Mouse (Mus musculus) forebrain, embryonic 10.5 days (tissue): ENCODE results near the gene P2rx3. TPM values are rescaled to one million over a fixed set of nuclear protein-coding genes. Genes with fewer than 3 reads are reported as not detected.

Source experiments
- DNase-seq: peaks from one replicate; pipeline ENCODE4 v3.0.0-alpha.2; 2017; ENCODE audit warnings: low spot score; ENCODE audit errors: extremely low spot score
- H3K27ac ChIP-seq: fragments of 300-500 bp; sonication (generic); 2 replicates; pipeline ENCODE4 v1.5.1; 2016; ENCODE audit warnings: mild to moderate bottlenecking
- H3K27me3 ChIP-seq: fragments of 300-500 bp; sonication (generic); 2 replicates; pipeline ENCODE4 v1.6.1; 2016; ENCODE audit warnings: mild to moderate bottlenecking; ENCODE audit not compliant: poor library complexity, severe bottlenecking
- H3K36me3 ChIP-seq: fragments of 300-500 bp; sonication (generic); replicated peaks from 2 replicates; pipeline ENCODE4 v1.6.1; 2016; ENCODE audit warnings: mild to moderate bottlenecking, moderate library complexity
- H3K4me1 ChIP-seq: fragments of 300-500 bp; sonication (generic); 2 replicates; pipeline ENCODE4 v1.6.1; 2016
- H3K4me3 ChIP-seq: fragments of 300-500 bp; sonication (generic); 2 replicates; pipeline ENCODE4 v1.5.1; 2016; ENCODE audit warnings: mild to moderate bottlenecking, moderate library complexity
- H3K9me3 ChIP-seq: fragments of 300-500 bp; sonication (generic); 2 replicates; pipeline ENCODE4 v1.6.1; 2016; ENCODE audit warnings: mild to moderate bottlenecking, moderate library complexity
- WGBS: fragments of 180-500 bp; shearing (Covaris S2); methylation state at CpG from one replicate; pipeline ENCODE4 v1.1.7; 2016; 5-methylcytosine and 5-hydroxymethylcytosine counted together
- polyA plus RNA-seq: library from polyadenylated mRNA; unstranded; fragments of >200 nt; fragmentation: Nextera tagmentation; extraction: Ambion mirVana; gene quantifications from 2 replicates; pipeline ENCODE4 v1.2.1, GENCODE M21; 2016

P2rx3 gene
- polyA plus RNA-seq, 1 experiment from 2014 or later: 3.6 TPM

GRCm38 (mm10) chr2:85004341-85004740, 32.9 kb downstream of the P2rx3 start:
- H3K27ac ChIP-seq: no peak overlapping the region
- no peak overlapping the region for H3K4me3 ChIP-seq
- WGBS: 83% methylated on average over 4 of the region's 4 CpGs
- H3K27me3 ChIP-seq: no peaks in the 10 kb centered on the region
- no peaks in the 10 kb centered on the region for H3K9me3 ChIP-seq
- DNase-seq: no peak
- peaks cover 18% of the 10 kb centered on the region for H3K4me1 ChIP-seq
- H3K36me3 ChIP-seq: no peaks in the 10 kb centered on the region

- 86% methylated on average over 8 of the region's 8 CpGs for WGBS
- no peaks in the 10 kb centered on the region for H3K9me3 ChIP-seq
Measured at GRCm38 (mm10) chr2:85002575-85002974, 34.7 kb downstream of the P2rx3 start.

GRCm38 (mm10) chr2:85001497-85001896, 35.8 kb downstream of the P2rx3 start:
- Histone ChIP-seq H3K9me3 (no peaks in the 10 kb centered on the region), H3K4me1 (peaks cover 18% of the 10 kb centered on the region), H3K27me3 (no peaks in the 10 kb centered on the region), H3K4me3 (no peak overlapping the region), H3K27ac (no peak overlapping the region), H3K36me3 (no peaks in the 10 kb centered on the region)
- 80% methylated on average over 13 of the region's 13 CpGs for WGBS
- no peak for DNase-seq

More at GRCm38 (mm10) chr2:85002575-85002974, 34.7 kb downstream of the P2rx3 start:
- Histone ChIP-seq H3K36me3 (no peaks in the 10 kb centered on the region), H3K4me1 (peaks cover 18% of the 10 kb centered on the region), H3K27me3 (no peaks in the 10 kb centered on the region), H3K4me3 (no peak overlapping the region), H3K27ac (no peak overlapping the region)
- no peak for DNase-seq

GRCm38 (mm10) chr2:84999486-85000181, 37.6 kb downstream of the P2rx3 start:
- no peaks in the 10 kb centered on the region for H3K9me3 ChIP-seq
- no peaks in the 10 kb centered on the region for H3K36me3 ChIP-seq
- DNase-seq: no peak
- no peak overlapping the region for H3K27ac ChIP-seq
- H3K27me3 ChIP-seq: no peaks in the 10 kb centered on the region
- H3K4me1 ChIP-seq: peaks cover 18% of the 10 kb centered on the region
- no peak overlapping the region for H3K4me3 ChIP-seq
- 81% methylated on average over 3 of the region's 3 CpGs for WGBS

- no peak overlapping the region for H3K27ac ChIP-seq
- no peak overlapping the region for H3K4me3 ChIP-seq
- 0 out of 2 replicates have a peak, but pooled peaks cover 1% of the 10 kb centered on the region for H3K4me1 ChIP-seq
- no peak for DNase-seq
- WGBS: 89% methylated on average over 2 of the region's 2 CpGs
- no peaks in the 10 kb centered on the region for H3K36me3 ChIP-seq
- no peaks in the 10 kb centered on the region for H3K27me3 ChIP-seq
- H3K9me3 ChIP-seq: no peaks in the 10 kb centered on the region
Measured at GRCm38 (mm10) chr2:84996376-84996775, 40.9 kb downstream of the P2rx3 start.

- WGBS: 69% methylated on average over 1 of the region's 1 CpGs
- Histone ChIP-seq H3K36me3 (no peaks in the 10 kb centered on the region), H3K27me3 (no peaks in the 10 kb centered on the region), H3K4me3 (no peak within 1 kb of the TSS), H3K4me1 (no peaks in the 10 kb centered on the region), H3K9me3 (no peaks in the 10 kb centered on the region), H3K27ac (no peak within 1 kb of the TSS)
- DNase-seq: no peak
Measured at GRCm38 (mm10) chr2:84987930-84988329, 49.3 kb downstream of the P2rx3 start, which contains the start of gene Prg3. TSS of gene Prg3 (plus strand) at chr2:84988215.

GRCm38 (mm10) chr2:84980188-84980587, 57.1 kb downstream of the P2rx3 start, which contains the start of gene Prg2:
TSS of gene Prg2 (plus strand) at chr2:84980461.
- Histone ChIP-seq H3K4me1 (no peaks in the 10 kb centered on the region), H3K36me3 (no peaks in the 10 kb centered on the region), H3K9me3 (no peaks in the 10 kb centered on the region), H3K27me3 (no peaks in the 10 kb centered on the region), H3K27ac (no peak within 1 kb of the TSS), H3K4me3 (no peak within 1 kb of the TSS)
- WGBS: 44% methylated on average over 1 of the region's 1 CpGs
- DNase-seq: no peak

- 91% methylated on average over 2 of the region's 2 CpGs for WGBS
- Histone ChIP-seq H3K9me3 (no peaks in the 10 kb centered on the region), H3K27ac (no peak overlapping the region), H3K27me3 (no peaks in the 10 kb centered on the region), H3K4me1 (no peaks in the 10 kb centered on the region), H3K4me3 (no peak overlapping the region), H3K36me3 (no peaks in the 10 kb centered on the region)
- no peak for DNase-seq
Measured at GRCm38 (mm10) chr2:84975580-84975979, 61.7 kb downstream of the P2rx3 start.

- no peaks in the 10 kb centered on the region for H3K27me3 ChIP-seq
- H3K4me1 ChIP-seq: peaks cover 9% of the 10 kb centered on the region
- H3K27ac ChIP-seq: no peak overlapping the region
- H3K4me3 ChIP-seq: no peak overlapping the region
- H3K9me3 ChIP-seq: no peaks in the 10 kb centered on the region
- no peak for DNase-seq
- no peaks in the 10 kb centered on the region for H3K36me3 ChIP-seq
- WGBS: 92% methylated on average over 5 of the region's 5 CpGs
Measured at GRCm38 (mm10) chr2:84967318-84967991, 69.8 kb downstream of the P2rx3 start.

- H3K27ac ChIP-seq: no peak overlapping the region
- H3K4me1 ChIP-seq: peaks cover 9% of the 10 kb centered on the region
- H3K9me3 ChIP-seq: no peaks in the 10 kb centered on the region
- no peaks in the 10 kb centered on the region for H3K27me3 ChIP-seq
- H3K4me3 ChIP-seq: no peak overlapping the region
- DNase-seq: no peak
- no peaks in the 10 kb centered on the region for H3K36me3 ChIP-seq
- 91% methylated on average over 7 of the region's 7 CpGs for WGBS
Measured at GRCm38 (mm10) chr2:84964111-84964801, 73.0 kb downstream of the P2rx3 start.

GRCm38 (mm10) chr2:84962906-84963507, 74.3 kb downstream of the P2rx3 start:
- no peak for DNase-seq
- no peak overlapping the region for H3K4me3 ChIP-seq
- 42% methylated on average over 6 of the region's 6 CpGs for WGBS
- H3K27ac ChIP-seq: no peak overlapping the region
- peaks cover 9% of the 10 kb centered on the region for H3K4me1 ChIP-seq
- no peaks in the 10 kb centered on the region for H3K27me3 ChIP-seq
- H3K9me3 ChIP-seq: no peaks in the 10 kb centered on the region
- no peaks in the 10 kb centered on the region for H3K36me3 ChIP-seq

GRCm38 (mm10) chr2:84961901-84962300, 75.4 kb downstream of the P2rx3 start:
- H3K9me3 ChIP-seq: no peaks in the 10 kb centered on the region
- WGBS: 84% methylated on average over 3 of the region's 3 CpGs
- no peaks in the 10 kb centered on the region; the same call in 1 of the 2 replicates for H3K36me3 ChIP-seq
- no peak overlapping the region for H3K27ac ChIP-seq
- no peak overlapping the region for H3K4me3 ChIP-seq
- no peaks in the 10 kb centered on the region for H3K27me3 ChIP-seq
- no peak for DNase-seq
- H3K4me1 ChIP-seq: peaks cover 9% of the 10 kb centered on the region
